Mouse (Mus musculus) common myeloid progenitor, adult 5-6 weeks (primary cell): ENCODE data around the gene Hist1h1a. TPM values are rescaled to one million over a fixed set of nuclear protein-coding genes. Genes with fewer than 3 reads are reported as not detected.

ENCODE experiments used
- ATAC-seq: replicated peaks from 2 replicates; pipeline ENCODE4 v1.8.0; 2016; ENCODE audit warnings: low read depth, mild to moderate bottlenecking, moderate TSS enrichment, inconsistent platforms; ENCODE audit not compliant: poor library complexity, severe bottlenecking
- total RNA-seq: library from RNA; stranded (forward); fragments of 200-1000, 187-1606 nt; gene quantifications from 2 replicates; pipeline ENCODE4 v1.2.3, GENCODE M21; 2017

Hist1h1a gene
- total RNA-seq, 1 experiment from 2014 or later: 2,536 TPM

DNA sequence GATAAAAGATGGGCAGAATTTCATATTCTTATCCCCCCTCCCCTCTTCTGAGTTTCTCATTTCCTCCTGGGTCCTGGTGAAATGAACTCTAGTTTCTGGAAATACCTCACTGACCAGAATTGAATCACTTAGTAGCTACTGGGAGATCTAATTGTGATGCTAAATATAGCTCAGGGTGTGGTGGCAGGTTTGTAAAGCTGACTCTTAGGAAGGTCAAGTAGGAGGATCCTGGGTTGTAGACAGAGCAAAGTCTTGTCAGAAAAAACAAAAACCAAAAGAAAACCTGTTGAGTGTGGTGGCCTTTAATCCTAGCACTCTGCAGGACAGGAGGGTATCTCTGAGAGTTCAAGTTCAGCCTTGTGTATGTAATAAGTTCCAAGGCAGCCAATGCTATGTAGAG is 21.5 kb upstream of the Hist1h1a start:
- ATAC-seq: no peak

- no peak for ATAC-seq
Observed at GRCm38 (mm10) chr13:23743215-23743614, 20.3 kb upstream of the Hist1h1a start.

DNA sequence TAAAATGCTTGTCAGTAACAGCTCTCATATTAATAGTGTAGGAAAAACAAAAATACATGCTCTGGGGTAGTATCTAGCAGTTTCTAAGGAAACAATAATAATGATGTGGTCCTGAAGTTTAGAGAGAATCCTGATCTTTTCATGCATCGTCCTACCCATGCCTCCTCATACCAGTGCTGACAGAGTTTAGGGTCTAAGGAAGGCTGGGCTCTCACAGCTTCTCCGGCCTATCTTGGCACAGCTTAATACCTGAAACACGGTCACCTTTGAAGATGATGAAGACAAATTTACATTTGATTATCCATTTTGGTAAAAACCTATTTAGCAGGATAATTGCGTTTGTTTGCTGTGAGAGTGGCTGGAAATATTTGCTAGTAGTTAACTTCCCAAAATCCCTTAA is 19.5 kb upstream of the Hist1h1a start:
- ATAC-seq: no peak

- no peak for ATAC-seq
Observed at GRCm38 (mm10) chr13:23744421-23745380, 18.8 kb upstream of the Hist1h1a start.

- peak; percentile 61 for ATAC-seq
Observed at GRCm38 (mm10) chr13:23745381-23746161, 17.9 kb upstream of the Hist1h1a start, which contains the start of gene Hist1h3c. TSS of gene Hist1h3c (minus strand) at chr13:23745602.

- ATAC-seq: peak; percentile 77
Observed at GRCm38 (mm10) chr13:23746201-23747080, 17.0 kb upstream of the Hist1h1a start, which contains the start of gene Hist1h2bb. TSS of gene Hist1h2bb (plus strand) at chr13:23746734.

GRCm38 (mm10) chr13:23747081-23747891 is 16.2 kb upstream of the Hist1h1a start:
- ATAC-seq: peak; percentile 1; the same call in 1 of the 2 replicates

DNA sequence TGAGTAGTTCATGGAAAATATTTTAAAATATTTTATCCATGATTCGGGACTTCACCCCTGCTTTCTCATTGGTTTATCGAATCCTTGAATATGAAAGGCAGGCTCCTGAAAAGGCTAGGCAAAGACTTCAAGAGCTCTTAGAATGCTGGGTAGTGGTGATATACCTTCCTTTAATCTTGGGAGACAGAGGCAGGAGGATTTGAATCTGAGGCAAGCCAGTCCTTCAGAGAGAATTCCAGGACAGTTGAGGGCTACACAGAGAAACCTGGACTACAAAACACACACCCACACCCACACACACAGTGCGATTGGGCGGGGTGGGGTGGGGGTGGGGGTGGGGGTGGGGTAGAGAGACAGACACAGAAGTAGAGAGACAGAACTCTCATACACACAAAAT is 15.6 kb upstream of the Hist1h1a start:
- no peak for ATAC-seq

- no peak for ATAC-seq
Observed at GRCm38 (mm10) chr13:23749563-23750121, 13.8 kb upstream of the Hist1h1a start.

DNA sequence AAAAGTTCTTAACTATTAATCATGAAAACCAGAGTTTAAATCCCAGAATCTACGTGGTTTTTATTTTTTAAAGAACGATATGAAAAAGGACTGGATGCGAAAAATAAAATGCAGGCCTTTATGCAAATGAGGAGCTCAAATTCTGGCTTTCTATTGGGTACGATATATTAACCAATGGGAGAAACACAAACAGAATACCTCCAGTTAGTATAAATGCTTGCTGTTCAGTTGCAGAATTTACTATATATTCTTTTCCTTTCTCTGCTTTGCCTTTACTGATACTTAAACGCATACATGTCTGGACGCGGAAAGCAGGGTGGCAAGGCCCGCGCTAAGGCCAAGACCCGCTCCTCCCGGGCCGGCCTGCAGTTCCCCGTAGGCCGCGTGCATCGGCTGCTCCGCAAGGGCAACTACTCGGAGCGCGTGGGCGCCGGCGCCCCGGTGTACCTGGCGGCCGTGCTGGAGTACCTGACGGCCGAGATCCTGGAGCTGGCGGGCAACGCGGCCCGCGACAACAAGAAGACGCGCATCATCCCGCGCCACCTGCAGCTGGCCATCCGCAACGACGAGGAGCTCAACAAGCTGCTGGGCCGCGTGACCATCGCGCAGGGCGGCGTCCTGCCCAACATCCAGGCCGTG is 12.5 kb upstream of the Hist1h1a start, which contains the start of gene Hist1h2ab:
Gene Hist1h2ab, plus strand, starts transcription at position 288 of the 639 bp plus-strand sequence.
- ATAC-seq: peak; percentile 53

- peak; percentile 7; the same call in 1 of the 2 replicates for ATAC-seq
Observed at GRCm38 (mm10) chr13:23751478-23751956, 11.9 kb upstream of the Hist1h1a start.

DNA sequence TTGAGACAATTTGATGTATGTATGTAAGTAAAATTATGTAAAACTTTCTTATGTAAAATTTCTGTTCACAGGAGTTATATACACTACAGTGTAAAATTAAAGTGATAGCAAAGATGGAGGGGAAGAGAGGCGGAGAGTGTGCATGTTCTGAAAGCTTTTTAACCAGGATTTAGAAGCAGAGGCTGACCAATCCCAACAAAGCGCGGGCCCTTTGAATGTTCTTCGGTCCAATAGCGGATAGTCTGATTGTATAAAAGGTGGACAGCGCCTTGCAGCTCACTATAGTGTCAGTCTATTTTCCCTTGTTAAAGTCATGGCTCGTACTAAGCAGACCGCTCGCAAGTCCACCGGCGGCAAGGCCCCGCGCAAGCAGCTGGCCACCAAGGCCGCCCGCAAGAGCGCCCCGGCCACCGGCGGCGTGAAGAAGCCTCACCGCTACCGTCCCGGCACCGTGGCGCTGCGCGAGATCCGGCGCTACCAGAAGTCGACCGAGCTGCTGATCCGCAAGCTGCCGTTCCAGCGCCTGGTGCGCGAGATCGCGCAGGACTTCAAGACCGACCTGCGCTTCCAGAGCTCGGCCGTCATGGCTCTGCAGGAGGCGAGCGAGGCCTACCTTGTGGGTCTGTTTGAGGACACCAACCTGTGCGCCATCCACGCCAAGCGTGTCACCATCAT is 11.3 kb upstream of the Hist1h1a start, which contains the start of gene Hist1h3b:
Gene Hist1h3b, plus strand, starts transcription at position 201 of the 675 bp plus-strand sequence.
- peak; percentile 72 for ATAC-seq

DNA sequence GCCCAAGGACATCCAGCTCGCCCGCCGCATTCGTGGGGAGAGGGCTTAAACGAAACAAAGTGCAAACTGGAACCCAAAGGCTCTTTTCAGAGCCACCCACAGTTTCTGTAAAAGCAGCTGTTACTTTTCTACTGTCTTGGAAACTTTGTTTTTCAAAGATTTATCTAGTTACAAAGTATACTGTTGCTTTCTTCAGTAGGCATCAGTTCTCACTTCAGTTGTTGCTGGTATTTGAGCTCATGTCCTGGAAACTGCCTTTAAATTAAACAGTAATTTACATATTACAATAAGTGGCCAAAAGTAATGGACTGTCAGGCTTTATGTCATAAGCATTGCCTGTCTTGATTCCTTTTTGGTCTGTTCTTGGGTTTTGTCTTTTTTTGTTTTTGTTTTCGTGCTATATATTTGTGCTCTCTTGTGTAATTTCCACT is 10.7 kb upstream of the Hist1h1a start:
- no peak for ATAC-seq

DNA sequence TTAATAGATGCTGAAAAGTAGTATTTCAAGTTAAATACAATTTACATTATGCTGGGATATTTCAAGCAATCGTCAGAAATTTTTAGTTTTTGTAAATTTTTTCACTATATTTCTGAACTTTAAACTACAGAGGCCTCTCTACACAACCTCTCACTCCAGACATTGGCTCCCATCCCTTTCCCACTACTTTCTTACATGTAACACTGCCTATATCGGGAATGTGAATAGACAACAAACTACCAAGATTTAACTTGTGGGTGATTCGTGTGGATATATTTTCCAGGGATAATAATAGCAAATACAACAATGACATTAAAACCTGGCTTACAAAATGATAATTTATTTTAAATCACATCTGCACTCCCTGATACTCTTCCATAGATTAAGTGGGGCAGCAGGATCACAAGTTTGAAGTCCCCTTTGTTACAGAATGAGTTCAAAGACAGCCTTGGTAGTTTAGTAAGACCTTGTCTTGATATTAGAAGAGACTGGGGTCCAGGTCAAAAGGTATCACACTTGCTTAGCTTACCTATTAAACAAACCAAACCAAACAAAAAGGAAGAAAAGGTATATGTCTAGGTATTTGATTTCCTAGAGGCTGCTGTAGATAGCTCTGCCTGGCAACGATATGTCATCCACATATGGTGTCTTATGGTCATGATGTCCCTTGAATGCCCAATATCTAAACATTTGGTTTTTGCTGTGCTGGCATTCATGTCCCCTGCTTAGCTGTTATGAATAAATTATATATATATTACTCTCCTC is 10.0 kb upstream of the Hist1h1a start:
- no peak for ATAC-seq

DNA sequence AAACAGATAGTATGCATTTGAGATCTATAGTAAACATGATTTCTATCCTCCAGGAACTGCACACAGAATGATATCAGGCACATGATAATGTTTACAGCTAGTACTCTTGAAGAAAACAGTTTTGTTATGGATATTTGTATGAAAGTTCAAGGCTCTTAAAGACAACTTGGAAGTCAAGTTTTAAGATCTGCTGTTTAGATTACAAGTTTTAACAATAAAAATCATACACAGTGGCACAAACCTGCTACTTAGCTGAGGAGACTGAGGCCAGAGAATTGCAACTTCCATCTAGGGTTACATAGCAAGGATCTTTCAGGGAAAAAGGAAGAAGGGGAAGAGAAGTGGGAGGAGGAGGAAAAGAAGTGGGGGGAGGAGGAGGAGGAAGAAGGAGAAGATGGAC is 8.5 kb upstream of the Hist1h1a start:
- ATAC-seq: no peak

GRCm38 (mm10) chr13:23756790-23757189 is 6.7 kb upstream of the Hist1h1a start, which contains the start of gene Hist1h4b:
TSS of gene Hist1h4b (plus strand) at chr13:23757013.
- peak; percentile 42 for ATAC-seq
